Mouse (Mus musculus): Measurements from ENCODE around the gene Uncx. TPM values are rescaled to one million over a fixed set of nuclear protein-coding genes. Genes with fewer than 3 reads are reported as not detected.

Gene Uncx
- total and polyA plus RNA-seq, 3 experiments: not detected

- H3K27me3 ChIP-seq (ENCODE audit: control insufficient read depth, insufficient read depth, low read length): no peaks in the 10 kb centered on the region
- 42% methylated on average over 7 of the region's 7 CpGs for WGBS
- H3K36me3 ChIP-seq (ENCODE audit: control insufficient read depth, insufficient read depth, low read length): no peaks in the 10 kb centered on the region
- TF ChIP-seq POLR2A (IDR thresholded peaks at IDR 0.05; ENCODE audit: insufficient read depth, low read depth, low read length) (no peak), CTCF (IDR thresholded peaks at IDR 0.05) (no peak), EP300 (IDR thresholded peaks at IDR 0.05; ENCODE audit: insufficient read depth, low read depth, low read length) (no peak)
- intact Hi-C loops (cut with DNase I): no loop called here
- no peak for DNase-seq
- H3K4me3 ChIP-seq: no peak overlapping the region
- H3K9ac ChIP-seq (ENCODE audit: low read depth, low read length): no peak overlapping the region
- no peaks in the 10 kb centered on the region for H3K79me2 ChIP-seq (replicated peaks; ENCODE audit: control insufficient read depth, insufficient read depth, low read length)
- H3K27ac ChIP-seq: no peak overlapping the region
- H3K4me1 ChIP-seq (ENCODE audit: control insufficient read depth, insufficient read depth, low read length): no peaks in the 10 kb centered on the region
Measured at GRCm38 (mm10) chr5:139572526-139572925, 29.2 kb downstream of the Uncx start.

GRCm38 (mm10) chr5:139573606-139574311 lies 30.5 kb downstream of the Uncx start:
- Histone ChIP-seq H3K27ac (no peak overlapping the region), H3K9ac (ENCODE audit: low read depth, low read length) (no peak overlapping the region), H3K79me2 (replicated peaks; ENCODE audit: control insufficient read depth, insufficient read depth, low read length) (no peaks in the 10 kb centered on the region), H3K36me3 (ENCODE audit: control insufficient read depth, insufficient read depth, low read length) (no peaks in the 10 kb centered on the region), H3K27me3 (ENCODE audit: control insufficient read depth, insufficient read depth, low read length) (no peaks in the 10 kb centered on the region), H3K4me1 (ENCODE audit: control insufficient read depth, insufficient read depth, low read length) (no peaks in the 10 kb centered on the region), H3K4me3 (no peak overlapping the region)
- intact Hi-C loops (cut with DNase I): no loop called here
- DNase-seq: no peak
- 73% methylated on average over 7 of the region's 7 CpGs for WGBS
- no peak for TF ChIP-seq CTCF (IDR thresholded peaks at IDR 0.05)
- TF ChIP-seq EP300 (IDR thresholded peaks at IDR 0.05; ENCODE audit: insufficient read depth, low read depth, low read length): no peak
- no peak for TF ChIP-seq POLR2A (IDR thresholded peaks at IDR 0.05; ENCODE audit: insufficient read depth, low read depth, low read length)

GRCm38 (mm10) chr5:139575054-139575453 lies 31.8 kb downstream of the Uncx start:
- Histone ChIP-seq H3K79me2 (replicated peaks; ENCODE audit: control insufficient read depth, insufficient read depth, low read length) (no peaks in the 10 kb centered on the region), H3K36me3 (ENCODE audit: control insufficient read depth, insufficient read depth, low read length) (no peaks in the 10 kb centered on the region), H3K27me3 (ENCODE audit: control insufficient read depth, insufficient read depth, low read length) (no peaks in the 10 kb centered on the region), H3K9ac (ENCODE audit: low read depth, low read length) (no peak overlapping the region), H3K4me3 (no peak overlapping the region), H3K4me1 (ENCODE audit: control insufficient read depth, insufficient read depth, low read length) (no peaks in the 10 kb centered on the region), H3K27ac (no peak overlapping the region)
- 76% methylated on average over 9 of the region's 9 CpGs for WGBS
- no peak for TF ChIP-seq CTCF (IDR thresholded peaks at IDR 0.05)
- no peak for TF ChIP-seq POLR2A (IDR thresholded peaks at IDR 0.05; ENCODE audit: insufficient read depth, low read depth, low read length)
- no peak for TF ChIP-seq EP300 (IDR thresholded peaks at IDR 0.05; ENCODE audit: insufficient read depth, low read depth, low read length)
- DNase-seq: no peak
- intact Hi-C loops (cut with DNase I): no loop called here

GRCm38 (mm10) chr5:139580171-139580743 lies 37.0 kb downstream of the Uncx start:
- Histone ChIP-seq H3K27ac (no peak overlapping the region), H3K9ac (ENCODE audit: low read depth, low read length) (no peak overlapping the region), H3K4me3 (no peak overlapping the region), H3K79me2 (replicated peaks; ENCODE audit: control insufficient read depth, insufficient read depth, low read length) (no peaks in the 10 kb centered on the region), H3K27me3 (ENCODE audit: control insufficient read depth, insufficient read depth, low read length) (peaks cover 8% of the 10 kb centered on the region), H3K4me1 (ENCODE audit: control insufficient read depth, insufficient read depth, low read length) (no peaks in the 10 kb centered on the region; the same call in 1 of the 2 replicates), H3K36me3 (ENCODE audit: control insufficient read depth, insufficient read depth, low read length) (no peaks in the 10 kb centered on the region)
- intact Hi-C loops (cut with DNase I): no loop called here
- WGBS: 42% methylated on average over 27 of the region's 27 CpGs
- TF ChIP-seq EP300 (IDR thresholded peaks at IDR 0.05; ENCODE audit: insufficient read depth, low read depth, low read length) (no peak), POLR2A (IDR thresholded peaks at IDR 0.05; ENCODE audit: insufficient read depth, low read depth, low read length) (no peak), CTCF (IDR thresholded peaks at IDR 0.05) (no peak)
- DNase-seq: no peak

- no peak overlapping the region for H3K9ac ChIP-seq (ENCODE audit: low read depth, low read length)
- H3K27ac ChIP-seq: no peak overlapping the region
- H3K27me3 ChIP-seq (ENCODE audit: control insufficient read depth, insufficient read depth, low read length): peaks cover 9% of the 10 kb centered on the region
- intact Hi-C loops (cut with DNase I): no loop called here
- no peaks in the 10 kb centered on the region for H3K79me2 ChIP-seq (replicated peaks; ENCODE audit: control insufficient read depth, insufficient read depth, low read length)
- no peak for DNase-seq
- TF ChIP-seq CTCF (IDR thresholded peaks at IDR 0.05): no peak
- no peak for TF ChIP-seq POLR2A (IDR thresholded peaks at IDR 0.05; ENCODE audit: insufficient read depth, low read depth, low read length)
- TF ChIP-seq EP300 (IDR thresholded peaks at IDR 0.05; ENCODE audit: insufficient read depth, low read depth, low read length): no peak
- no peak overlapping the region for H3K4me3 ChIP-seq
- H3K4me1 ChIP-seq (ENCODE audit: control insufficient read depth, insufficient read depth, low read length): no peaks in the 10 kb centered on the region; the same call in 1 of the 2 replicates
- 7% methylated on average over 10 of the region's 10 CpGs for WGBS
- no peaks in the 10 kb centered on the region for H3K36me3 ChIP-seq (ENCODE audit: control insufficient read depth, insufficient read depth, low read length)
Measured at GRCm38 (mm10) chr5:139581308-139581868, 38.1 kb downstream of the Uncx start.

Measured in heart, adult 2 months (tissue).